Comparison of ENCODE assay signal across 18 mouse cellular contexts in the genomic region with DNA sequence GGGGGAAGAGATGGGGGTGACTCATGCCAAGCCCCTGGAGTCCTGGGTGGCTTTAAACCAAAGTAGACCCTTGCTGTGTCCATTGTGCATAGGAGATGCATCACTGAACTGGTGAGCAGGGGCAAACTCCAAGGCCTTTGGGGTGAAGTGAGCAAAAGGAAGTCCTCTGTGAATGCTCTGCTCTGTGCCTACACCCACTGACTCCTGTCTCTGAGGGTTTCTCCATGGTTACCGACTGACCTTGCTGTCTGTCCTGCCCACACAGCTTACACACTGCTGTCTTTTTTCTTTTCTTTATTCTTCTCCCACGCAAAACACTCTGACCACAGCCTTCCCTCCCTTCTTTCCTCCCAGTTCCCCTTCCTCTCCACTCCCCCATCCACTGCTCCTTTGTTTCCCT. TPM values are rescaled to one million over a fixed set of nuclear protein-coding genes. Genes with fewer than 3 reads are reported as not detected.
DNase-seq lines count a peak whose midpoint lies in the region.
"Had no signal": no experiment of that assay in that cellular context is flagged by ENCODE, and none has a peak within 500 bp of the region (broad histone marks: within the 10 kb centered on the region; RNA-seq: fewer than 3 reads in every experiment).

No protein-coding gene starts in this region.

- DNase-seq in heart, adult 11 months = peak; percentile 51
- DNase-seq in heart, postnatal 36 days = no peak
- peak; percentile 7 to 19 for DNase-seq in right cerebral cortex, adult 2 months (ENCODE audit: low spot score in 2 of 2)
- DNase-seq in right cerebral cortex, postnatal 25 days = no peak
- peak; percentile 51 for DNase-seq in R1 (ENCODE audit: low read depth, low spot score)
- no peak for DNase-seq in left cerebral cortex, postnatal 14 days (ENCODE audit: low spot score in 2 of 2)
- DNase-seq: adrenal gland, adult 8-10 months; adrenal gland, postnatal 25 days; B cell, adult 2 months; cerebellum, adult 18-20 months; cerebellum, adult 9-10 months; cerebellum, postnatal 14 days; gastrocnemius, postnatal 25 days; heart, adult 2 months; heart, postnatal 14 days had no signal

- intact Hi-C loops in heart, postnatal 36 days (cut with DNase I) = no loop called here
- intact Hi-C loops in left cerebral cortex, postnatal 14 days (cut with DNase I) = no loop called here

RNA-seq across cellular contexts. Expression of gene Klrb1a, which starts 0.6 kb away (rescaled TPM):
- total RNA-seq in heart, postnatal 36 days (2021) = not detected
- not detected for total RNA-seq in left cerebral cortex, postnatal 14 days (2021)
- total RNA-seq: adrenal gland, adult 8-10 months; adrenal gland, postnatal 25 days; CH12.LX; gastrocnemius, adult 8-10 months; gastrocnemius, postnatal 25 days; heart, adult 2 months; heart, postnatal 14 days had no signal

RNA-seq across cellular contexts. Expression of gene Clec2h, which starts 39.5 kb away (rescaled TPM):
- under 1 TPM in 1 of 2 experiments, not detected in 1; 0.31 TPM for total RNA-seq in heart, postnatal 36 days (2021)
- not detected for total RNA-seq in left cerebral cortex, postnatal 14 days (2021)
- total RNA-seq: CH12.LX; gastrocnemius, adult 8-10 months; gastrocnemius, postnatal 25 days; hematopoietic stem cell, adult 5-6 weeks had no signal

RNA-seq across cellular contexts. Expression of gene A2ml1, which starts 41.3 kb away (rescaled TPM):
- total RNA-seq in heart, postnatal 36 days (2021) = not detected
- total RNA-seq in left cerebral cortex, postnatal 14 days (2021) = 10 to 100 TPM; 15.3 to 19.5 TPM
- total RNA-seq: adrenal gland, adult 8-10 months; adrenal gland, postnatal 25 days; CH12.LX; gastrocnemius, adult 8-10 months; gastrocnemius, postnatal 25 days; heart, adult 2 months; heart, postnatal 14 days; hematopoietic stem cell, adult 5-6 weeks had no signal

Comparison
In these comparisons a context has a peak if more than half of its experiments do, and no peak if none do; other contexts are left out.
1. DNase-seq: peak in heart, adult 11 months (single experiment), right cerebral cortex, adult 2 months (2 of 2) and R1 (single experiment); none in heart, postnatal 36 days (0 of 2), right cerebral cortex, postnatal 25 days (single experiment) and left cerebral cortex, postnatal 14 days (0 of 2).
2. RNA of gene A2ml1, which starts 41.3 kb away (total RNA-seq): 15.3 to 19.5 TPM in left cerebral cortex, postnatal 14 days; not detected in heart, postnatal 36 days; every median in the first group is over 10 times any median in the second.